Mouse (Mus musculus) liver, embryonic 11.5 days (tissue): ENCODE measurements around the gene Fbxw8. TPM values are rescaled to one million over a fixed set of nuclear protein-coding genes. Genes with fewer than 3 reads are reported as not detected.
A peak's percentile ranks its signal among the peaks of the same experiment; 100 is the strongest.

Source experiments
- ATAC-seq: fragments of 200-750 bp; cut with Nextera tagmentation; replicated peaks from 2 replicates; pipeline ENCODE4 v1.8.0; 2017; ENCODE audit warnings: moderate number of reproducible peaks, mild to moderate bottlenecking, moderate TSS enrichment, moderate library complexity; ENCODE audit not compliant: low FRiP score
- DNase-seq: peaks from one replicate; pipeline ENCODE4 v3.0.0-alpha.2; 2017; ENCODE audit warnings: low spot score
- H3K27ac ChIP-seq: fragments of 300-500 bp; sonication (generic); 2 replicates; pipeline ENCODE4 v1.5.1; 2014; ENCODE audit warnings: mild to moderate bottlenecking, low read depth, low read length, control low read depth
- H3K27me3 ChIP-seq: fragments of 300-500 bp; sonication (generic); replicated peaks from 2 replicates; pipeline ENCODE4 v1.6.1; 2014; ENCODE audit warnings: low read length, mixed read lengths; ENCODE audit not compliant: control insufficient read depth, insufficient read depth
- H3K36me3 ChIP-seq: fragments of 300-500 bp; sonication (generic); 2 replicates; pipeline ENCODE4 v1.6.1; 2014; ENCODE audit warnings: mild to moderate bottlenecking, low read length, moderate library complexity, mixed read lengths; ENCODE audit not compliant: control insufficient read depth, insufficient read depth
- H3K4me1 ChIP-seq: fragments of 300-500 bp; sonication (generic); replicated peaks from 2 replicates; pipeline ENCODE4 v1.6.1; 2014; ENCODE audit warnings: low read length, mixed read lengths; ENCODE audit not compliant: control insufficient read depth, insufficient read depth
- H3K4me2 ChIP-seq: fragments of 300-500 bp; sonication (generic); 2 replicates; pipeline ENCODE4 v1.6.1; 2014; ENCODE audit warnings: mild to moderate bottlenecking, control low read depth, moderate library complexity
- H3K4me3 ChIP-seq: fragments of 300-500 bp; sonication (generic); 2 replicates; pipeline ENCODE4 v1.5.1; 2014; ENCODE audit warnings: low read depth, low read length, control low read depth
- H3K9ac ChIP-seq: fragments of 300-500 bp; sonication (generic); 2 replicates; pipeline ENCODE4 v1.6.1; 2014; ENCODE audit warnings: low read depth, low read length, control low read depth
- H3K9me3 ChIP-seq: fragments of 300-500 bp; sonication (generic); 2 replicates; pipeline ENCODE4 v1.6.1; 2016; ENCODE audit warnings: low read length, inconsistent platforms, mixed read lengths; ENCODE audit not compliant: control insufficient read depth
- WGBS: fragments of 180-500 bp; shearing (Covaris S2); extraction: QIAGEN DNeasy Blood & Tissue Kit; methylation state at CpG from one replicate; pipeline ENCODE4 v1.1.7; 2014; 5-methylcytosine and 5-hydroxymethylcytosine counted together
- polyA plus RNA-seq: library from polyadenylated mRNA; unstranded; fragments of >200 nt; fragmentation: Nextera tagmentation; extraction: Ambion mirVana; gene quantifications from 2 replicates; pipeline ENCODE4 v1.2.1, GENCODE M21; 2014

Gene Fbxw8
- 17.0 and 18.4 TPM in 2 replicates for polyA plus RNA-seq

- H3K36me3 ChIP-seq, result no peaks in the 10 kb centered on the region
- peak within 1 kb of the TSS; percentile 29; the same call in 1 of the 2 replicates for H3K27ac ChIP-seq
- H3K4me1 ChIP-seq, result peaks cover 7% of the 10 kb centered on the region
- 1% methylated on average over 67 of the region's 67 CpGs for WGBS
- H3K4me2 ChIP-seq, result peak within 1 kb of the TSS; percentile 76
- DNase-seq (peak; percentile 90), ATAC-seq (peak; percentile 83)
- H3K4me3 ChIP-seq, result peak within 1 kb of the TSS; percentile 96
- peak within 1 kb of the TSS; percentile 91 for H3K9ac ChIP-seq
- H3K27me3 ChIP-seq, result no peaks in the 10 kb centered on the region
- H3K9me3 ChIP-seq, result no peaks in the 10 kb centered on the region
Measured at GRCm38 (mm10) chr5:118154839-118155564, at the start of gene Fbxw8. Gene Fbxw8, minus strand, starts transcription at chr5:118155464.

DNA sequence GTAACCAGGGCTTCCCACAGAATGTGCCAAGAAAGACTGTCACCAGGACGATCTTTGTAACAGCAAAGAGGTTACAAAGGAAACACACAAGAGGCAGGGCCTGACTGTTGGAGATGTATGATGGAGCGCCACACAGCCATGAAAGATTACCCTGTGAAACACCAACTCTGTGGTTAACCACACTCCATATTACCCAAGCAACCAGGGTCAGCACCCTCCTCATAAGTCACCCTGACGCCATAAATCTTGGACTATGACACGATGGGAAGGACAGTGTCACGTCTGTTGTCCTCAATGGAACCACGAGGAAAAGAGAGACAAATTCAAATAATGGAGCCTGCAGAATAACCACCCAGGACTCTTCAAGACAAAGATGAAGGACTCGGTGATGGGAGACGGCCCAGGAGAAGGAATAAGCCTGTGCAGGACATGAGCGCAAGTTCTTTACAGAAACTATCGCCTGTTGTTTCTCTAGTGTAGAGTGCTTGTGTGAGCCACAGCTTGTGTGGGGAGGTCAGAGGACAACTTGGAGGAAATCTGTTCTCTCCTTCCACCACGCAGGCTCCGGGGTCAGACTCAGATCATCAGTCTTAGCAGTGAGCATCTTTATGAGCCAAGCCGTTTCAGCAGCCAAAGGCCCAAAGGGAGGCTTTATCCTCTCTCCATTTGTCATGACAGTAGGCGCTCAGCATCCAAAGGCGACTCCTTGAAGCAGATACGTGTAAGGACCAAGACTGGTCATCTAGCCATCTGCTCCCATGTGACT lies 49.6 kb upstream of the Fbxw8 start:
- no peak overlapping the region for H3K4me2 ChIP-seq
- no peaks in the 10 kb centered on the region for H3K36me3 ChIP-seq
- no peaks in the 10 kb centered on the region for H3K27me3 ChIP-seq
- no peaks in the 10 kb centered on the region for H3K9me3 ChIP-seq
- H3K27ac ChIP-seq, result no peak overlapping the region
- ATAC-seq (no peak), DNase-seq (no peak)
- no peak overlapping the region for H3K4me3 ChIP-seq
- 60% methylated on average over 16 of the region's 16 CpGs for WGBS
- H3K4me1 ChIP-seq, result no peaks in the 10 kb centered on the region
- no peak overlapping the region for H3K9ac ChIP-seq

- H3K4me3 ChIP-seq, result no peak overlapping the region
- no peaks in the 10 kb centered on the region for H3K36me3 ChIP-seq
- H3K27me3 ChIP-seq, result no peaks in the 10 kb centered on the region
- DNase-seq (no peak), ATAC-seq (no peak)
- no peak overlapping the region for H3K27ac ChIP-seq
- no peak overlapping the region for H3K9ac ChIP-seq
- H3K4me2 ChIP-seq, result no peak overlapping the region
- no peaks in the 10 kb centered on the region for H3K9me3 ChIP-seq
- no peaks in the 10 kb centered on the region for H3K4me1 ChIP-seq
- 57% methylated on average over 5 of the region's 5 CpGs for WGBS
Measured at GRCm38 (mm10) chr5:118199670-118200069, 44.4 kb upstream of the Fbxw8 start.

DNA sequence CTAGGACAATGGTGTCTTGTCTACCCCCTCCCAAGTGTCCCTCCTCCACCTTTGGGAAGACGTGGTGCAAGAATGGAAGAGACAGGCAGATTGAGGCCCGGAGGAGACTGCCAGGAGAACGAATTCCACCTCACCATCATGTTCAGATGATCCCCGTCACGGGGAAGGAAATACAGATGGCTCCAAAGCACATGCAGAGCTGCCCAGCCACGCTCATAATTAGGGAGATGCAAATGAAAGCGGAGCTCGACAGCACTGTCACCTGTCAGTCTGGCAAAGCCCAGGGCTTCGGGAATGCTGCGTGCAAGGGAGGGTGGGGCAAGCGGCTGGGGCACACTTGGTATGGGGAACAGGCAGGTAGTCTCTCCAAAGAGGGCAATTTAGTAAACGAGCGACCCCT lies 42.2 kb upstream of the Fbxw8 start:
- no peak for DNase-seq
- Histone ChIP-seq H3K4me2 (no peak overlapping the region), H3K9me3 (no peaks in the 10 kb centered on the region), H3K27me3 (peaks cover 12% of the 10 kb centered on the region), H3K27ac (no peak overlapping the region), H3K36me3 (no peaks in the 10 kb centered on the region), H3K9ac (no peak overlapping the region), H3K4me1 (no peaks in the 10 kb centered on the region), H3K4me3 (no peak overlapping the region)
- 73% methylated on average over 13 of the region's 13 CpGs for WGBS
- no peak for ATAC-seq

DNA sequence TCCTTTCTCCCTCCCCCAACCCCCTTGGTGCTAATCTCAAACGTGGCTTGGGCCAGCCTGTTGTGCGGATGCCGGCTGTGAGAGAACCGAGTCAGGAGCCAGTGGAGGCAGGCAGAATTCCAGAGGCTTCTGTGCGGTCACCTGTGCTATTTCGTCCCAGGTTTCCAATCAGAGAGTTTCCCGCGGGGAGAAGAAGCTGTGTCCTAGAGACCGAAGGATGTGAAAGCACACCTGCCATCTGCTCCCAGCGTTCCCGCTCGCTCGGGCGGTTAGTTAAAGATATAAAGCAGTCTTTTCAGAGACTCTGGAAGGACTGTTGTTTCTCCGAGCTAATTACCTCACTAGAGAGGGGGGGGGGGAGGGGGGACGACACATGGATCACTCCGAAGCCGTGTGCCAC lies 37.0 kb upstream of the Fbxw8 start:
- WGBS, result 37% methylated on average over 18 of the region's 18 CpGs
- Histone ChIP-seq H3K36me3 (no peaks in the 10 kb centered on the region), H3K4me3 (no peak overlapping the region), H3K9ac (no peak overlapping the region), H3K4me1 (no peaks in the 10 kb centered on the region), H3K27me3 (peaks cover 25% of the 10 kb centered on the region), H3K27ac (no peak overlapping the region), H3K4me2 (no peak overlapping the region), H3K9me3 (no peaks in the 10 kb centered on the region)
- ATAC-seq (no peak), DNase-seq (no peak)

DNA sequence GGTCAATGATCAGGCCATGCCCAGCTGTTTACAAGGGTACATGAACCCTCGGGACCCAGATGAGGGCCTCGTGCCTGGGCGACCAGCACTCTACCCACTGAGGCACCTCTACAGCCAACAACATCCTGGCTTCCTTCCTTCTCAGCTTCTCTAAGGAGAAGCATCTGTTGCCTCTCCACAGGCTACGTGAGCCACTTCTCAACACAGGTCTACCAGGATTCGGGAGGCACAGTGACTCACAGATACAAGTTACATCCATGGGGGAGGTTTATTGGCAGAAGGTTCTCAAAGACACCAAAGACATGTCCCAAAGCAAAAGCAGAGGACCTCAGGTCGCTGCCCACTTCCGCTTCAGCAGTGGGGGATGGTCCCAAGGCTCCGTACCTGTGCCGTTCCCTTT lies 35.2 kb upstream of the Fbxw8 start:
- H3K9ac ChIP-seq, result no peak overlapping the region
- DNase-seq, result no peak
- WGBS, result 77% methylated on average over 9 of the region's 9 CpGs
- no peak overlapping the region for H3K27ac ChIP-seq
- no peak overlapping the region for H3K4me3 ChIP-seq
- no peaks in the 10 kb centered on the region for H3K9me3 ChIP-seq
- no peak for ATAC-seq
- no peaks in the 10 kb centered on the region for H3K36me3 ChIP-seq
- H3K4me2 ChIP-seq, result no peak overlapping the region
- no peaks in the 10 kb centered on the region for H3K4me1 ChIP-seq
- peaks cover 25% of the 10 kb centered on the region for H3K27me3 ChIP-seq

DNA sequence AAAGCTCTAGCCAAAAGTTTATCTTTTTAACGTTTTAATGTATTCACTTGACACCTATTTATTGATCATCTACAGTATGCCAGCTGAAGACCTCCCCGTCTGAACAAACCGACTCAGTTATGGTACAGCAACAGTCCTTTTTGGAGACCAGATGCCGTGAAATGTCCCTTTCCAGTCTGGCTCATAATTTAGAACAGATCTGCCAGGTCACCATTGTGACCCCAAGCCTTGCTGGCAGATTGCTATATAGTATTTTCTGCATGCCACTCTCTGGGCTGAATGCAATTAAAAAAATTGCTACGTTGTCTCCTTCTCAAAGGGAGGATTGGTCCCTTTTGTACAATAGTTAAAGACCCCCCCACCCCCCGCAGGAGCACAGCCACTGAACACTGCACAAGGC lies 33.1 kb upstream of the Fbxw8 start:
- ATAC-seq (no peak), DNase-seq (no peak)
- Histone ChIP-seq H3K4me2 (no peak overlapping the region), H3K36me3 (no peaks in the 10 kb centered on the region), H3K9me3 (no peaks in the 10 kb centered on the region), H3K9ac (no peak overlapping the region), H3K4me1 (no peaks in the 10 kb centered on the region), H3K27me3 (peaks cover 20% of the 10 kb centered on the region), H3K27ac (no peak overlapping the region), H3K4me3 (no peak overlapping the region)
- 59% methylated on average over 6 of the region's 6 CpGs for WGBS

DNA sequence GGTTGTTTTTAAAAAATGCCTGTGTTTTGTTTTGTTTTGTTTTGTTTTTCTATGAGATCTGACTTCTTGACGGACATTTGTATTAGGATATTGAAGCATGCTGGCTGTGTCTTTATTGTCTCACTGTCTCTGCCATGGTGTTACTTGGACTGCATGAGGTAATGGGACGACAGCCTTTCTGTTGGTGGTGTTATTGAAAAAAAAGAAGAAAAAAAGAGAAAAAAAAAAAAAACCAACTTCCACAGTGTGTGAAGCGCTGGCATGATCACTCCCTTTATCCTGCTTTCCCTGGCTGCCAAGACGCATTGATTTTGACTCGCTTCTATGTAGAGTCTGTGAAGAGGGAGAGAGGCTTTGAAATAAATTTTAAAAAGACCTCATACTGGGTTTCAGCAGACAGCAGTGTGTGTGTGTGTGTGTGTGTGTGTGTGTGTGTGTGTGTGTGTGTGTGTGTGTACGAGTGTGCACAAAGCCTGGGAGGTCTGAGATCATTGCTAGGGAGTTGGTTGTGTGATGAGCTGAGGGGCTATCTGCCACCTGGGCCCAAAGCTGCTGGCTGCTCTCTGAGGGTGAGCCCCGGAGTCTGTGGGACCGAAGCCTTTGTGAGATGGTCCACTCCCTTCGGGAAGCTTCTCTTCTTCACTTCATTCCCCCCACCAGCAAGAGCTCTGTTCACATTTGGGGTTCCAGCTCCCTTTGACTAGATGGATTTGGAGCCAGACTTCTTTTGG lies 31.8 kb upstream of the Fbxw8 start:
- ATAC-seq (no peak), DNase-seq (no peak)
- H3K36me3 ChIP-seq, result no peaks in the 10 kb centered on the region
- H3K27me3 ChIP-seq, result peaks cover 13% of the 10 kb centered on the region
- H3K27ac ChIP-seq, result no peak overlapping the region
- 81% methylated on average over 9 of the region's 9 CpGs for WGBS
- no peak overlapping the region for H3K4me3 ChIP-seq
- H3K9me3 ChIP-seq, result no peaks in the 10 kb centered on the region
- no peak overlapping the region for H3K9ac ChIP-seq
- no peaks in the 10 kb centered on the region for H3K4me1 ChIP-seq
- H3K4me2 ChIP-seq, result no peak overlapping the region
